Mouse (Mus musculus) liver, adult (tissue): ENCODE data around the gene Mettl7b.

Experiments used
- GATA4 ChIP-seq: IDR thresholded peaks from 2 replicates; pipeline ENCODE4 v1.6.1; 2014; ENCODE audit warnings: mild to moderate bottlenecking, low read length; ENCODE audit not compliant: insufficient replicate concordance

Gene Mettl7b

DNA sequence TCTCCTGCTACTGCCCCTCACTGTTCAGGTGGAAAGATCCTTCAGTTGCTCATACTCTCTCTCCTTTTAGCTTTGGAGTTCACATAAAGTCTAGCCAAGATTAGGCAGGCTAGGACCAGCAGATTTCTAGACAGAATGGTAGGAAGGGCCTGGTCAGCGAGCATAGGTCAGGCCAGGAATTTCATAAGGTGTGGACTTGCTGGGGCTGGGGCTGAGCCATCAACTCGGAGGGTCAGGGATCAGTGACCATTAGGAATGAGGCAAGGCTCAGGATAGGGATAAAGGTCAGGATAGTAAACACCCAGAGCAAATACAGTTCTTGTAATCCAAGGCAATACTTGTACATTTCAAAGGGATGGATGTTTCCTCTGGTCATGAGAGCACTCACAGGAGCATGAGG lies 4.2 kb upstream of the Mettl7b start:
- 0 out of 2 replicates have a peak, but pooled peaks have one; percentile 3 for TF ChIP-seq GATA4

DNA sequence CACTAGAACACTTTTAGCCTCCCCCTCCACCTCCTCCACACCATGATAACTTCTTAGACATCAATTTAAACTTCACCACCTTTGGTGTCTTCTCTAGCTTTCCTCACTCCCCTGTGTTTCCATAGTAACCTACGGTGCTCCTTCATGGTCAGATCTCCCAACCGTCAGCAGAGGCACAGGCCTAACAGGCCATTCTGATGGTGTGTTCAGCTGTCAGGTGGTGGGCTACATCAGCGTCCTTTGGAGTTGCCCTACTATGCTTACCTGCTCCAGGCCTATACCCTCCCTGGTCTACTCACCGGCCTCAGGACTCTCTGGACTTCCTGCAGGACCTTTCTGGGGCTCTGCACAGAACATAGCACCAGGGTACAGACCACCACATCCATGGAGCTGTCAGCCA lies 646 bp downstream of the Mettl7b start:
- no peak for TF ChIP-seq GATA4

- TF ChIP-seq GATA4 = no peak
These were observed 2.4 kb downstream of the Mettl7b start for GRCm38 (mm10) chr10:128958340-128958739.

DNA sequence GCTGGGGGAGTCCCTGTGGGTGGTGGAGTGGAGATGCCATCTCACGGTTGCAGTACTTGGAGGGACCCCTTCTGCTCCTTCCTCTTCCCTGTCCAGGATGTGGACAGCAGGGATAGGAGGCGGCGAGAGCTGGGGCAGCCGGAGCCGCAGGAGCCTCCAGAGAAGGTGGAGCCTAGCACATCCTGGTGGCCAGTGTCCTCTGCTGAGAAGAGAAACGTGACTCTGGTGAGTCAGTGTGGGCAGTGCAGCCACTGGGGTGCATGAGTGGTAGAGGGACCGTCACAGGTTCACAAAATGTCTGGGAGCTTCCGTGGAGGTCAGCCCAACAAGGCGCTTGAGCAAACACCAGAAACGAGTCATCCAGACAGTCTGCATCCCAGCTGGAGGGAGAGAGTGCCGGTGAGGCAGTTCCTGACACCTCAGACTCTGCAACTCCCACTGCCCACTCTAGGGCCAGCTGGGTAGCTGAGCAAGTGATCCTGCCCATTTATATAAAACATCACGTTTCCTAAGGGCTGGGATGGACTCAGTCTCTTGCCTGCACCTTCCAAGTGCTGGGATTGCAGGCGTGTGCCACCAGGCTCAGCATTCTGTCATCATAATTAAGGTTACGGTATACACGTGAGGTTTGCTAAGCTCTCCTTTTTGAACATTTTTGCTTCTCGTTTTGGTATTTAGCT lies 10.4 kb downstream of the Mettl7b start:
- no peak for TF ChIP-seq GATA4

DNA sequence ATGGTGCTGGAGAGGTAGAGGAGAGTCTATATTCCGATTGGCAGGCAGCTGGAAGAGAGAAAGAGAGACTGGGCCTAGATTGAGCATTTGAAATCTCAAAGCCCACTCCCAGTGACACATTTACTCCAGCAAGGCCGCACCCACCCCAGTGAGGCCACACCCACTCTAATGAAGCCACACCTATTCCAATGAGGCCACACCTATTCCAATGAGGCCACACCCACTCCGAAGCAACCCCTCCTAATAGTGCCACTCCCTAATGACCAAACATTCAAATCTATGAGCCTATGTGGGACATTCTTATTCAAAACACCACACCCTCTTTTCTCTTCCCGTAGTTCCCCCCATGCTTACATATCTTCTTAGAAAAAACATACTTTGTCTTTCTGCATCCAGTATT lies 13.3 kb downstream of the Mettl7b start:
- no peak for TF ChIP-seq GATA4

- TF ChIP-seq GATA4 = no peak
These were observed 15.1 kb downstream of the Mettl7b start for GRCm38 (mm10) chr10:128945675-128946074.

GRCm38 (mm10) chr10:128940475-128941061 lies 20.2 kb downstream of the Mettl7b start:
- no peak for TF ChIP-seq GATA4

- no peak for TF ChIP-seq GATA4
These were observed 21.8 kb downstream of the Mettl7b start for GRCm38 (mm10) chr10:128938974-128939373.

DNA sequence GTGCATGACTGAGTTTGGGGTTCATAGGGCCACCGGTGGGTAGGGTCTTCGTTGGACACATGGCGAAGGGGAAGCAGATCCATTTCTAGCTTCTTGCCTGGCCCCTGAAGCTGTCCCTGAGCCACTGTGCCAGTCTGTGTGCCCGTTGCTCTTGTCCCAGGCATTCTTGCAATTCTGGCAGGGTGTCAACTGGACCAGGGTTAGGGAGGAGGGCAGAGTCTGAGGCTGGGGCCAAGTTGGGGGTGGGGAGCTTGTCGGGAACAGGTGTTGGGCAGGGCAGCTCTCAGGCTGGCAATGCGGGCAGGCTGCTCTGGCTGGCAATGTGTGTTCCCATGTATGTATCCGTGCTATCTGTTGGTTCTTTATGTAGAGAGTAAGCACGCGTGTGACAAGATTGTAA lies 22.3 kb downstream of the Mettl7b start:
- no peak for TF ChIP-seq GATA4

- no peak for TF ChIP-seq GATA4
These were observed 22.9 kb downstream of the Mettl7b start for GRCm38 (mm10) chr10:128937756-128938390.

DNA sequence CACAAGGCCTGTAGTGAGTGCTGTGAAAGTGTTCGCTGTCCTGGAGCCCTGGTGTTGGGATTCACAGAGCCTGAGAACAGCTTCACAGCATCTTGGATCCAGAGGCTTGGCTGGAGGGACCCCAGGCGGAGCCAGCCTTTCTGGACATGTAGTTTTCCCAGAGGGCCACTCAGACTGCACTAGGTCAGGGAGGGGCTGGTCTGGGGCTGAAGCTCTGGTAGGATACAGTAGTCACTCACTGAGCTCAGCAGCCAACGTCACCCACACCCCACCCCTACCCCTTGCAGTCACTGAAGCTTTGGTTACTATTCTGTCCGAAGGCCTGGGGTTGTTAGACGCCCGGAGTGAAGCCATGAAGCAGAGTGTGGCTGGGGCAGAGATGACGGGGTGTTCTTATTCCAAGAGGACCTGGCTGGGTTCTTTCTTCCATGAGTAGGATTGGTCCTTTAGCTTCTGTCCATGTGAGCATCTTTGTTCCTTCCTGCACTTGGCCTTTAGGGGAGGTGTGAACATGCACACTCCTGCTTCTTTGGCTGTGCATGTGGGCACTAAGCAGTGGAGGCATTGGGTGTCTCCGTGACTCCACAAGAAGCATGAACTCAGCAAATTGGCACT lies 24.9 kb downstream of the Mettl7b start:
- TF ChIP-seq GATA4 = no peak

DNA sequence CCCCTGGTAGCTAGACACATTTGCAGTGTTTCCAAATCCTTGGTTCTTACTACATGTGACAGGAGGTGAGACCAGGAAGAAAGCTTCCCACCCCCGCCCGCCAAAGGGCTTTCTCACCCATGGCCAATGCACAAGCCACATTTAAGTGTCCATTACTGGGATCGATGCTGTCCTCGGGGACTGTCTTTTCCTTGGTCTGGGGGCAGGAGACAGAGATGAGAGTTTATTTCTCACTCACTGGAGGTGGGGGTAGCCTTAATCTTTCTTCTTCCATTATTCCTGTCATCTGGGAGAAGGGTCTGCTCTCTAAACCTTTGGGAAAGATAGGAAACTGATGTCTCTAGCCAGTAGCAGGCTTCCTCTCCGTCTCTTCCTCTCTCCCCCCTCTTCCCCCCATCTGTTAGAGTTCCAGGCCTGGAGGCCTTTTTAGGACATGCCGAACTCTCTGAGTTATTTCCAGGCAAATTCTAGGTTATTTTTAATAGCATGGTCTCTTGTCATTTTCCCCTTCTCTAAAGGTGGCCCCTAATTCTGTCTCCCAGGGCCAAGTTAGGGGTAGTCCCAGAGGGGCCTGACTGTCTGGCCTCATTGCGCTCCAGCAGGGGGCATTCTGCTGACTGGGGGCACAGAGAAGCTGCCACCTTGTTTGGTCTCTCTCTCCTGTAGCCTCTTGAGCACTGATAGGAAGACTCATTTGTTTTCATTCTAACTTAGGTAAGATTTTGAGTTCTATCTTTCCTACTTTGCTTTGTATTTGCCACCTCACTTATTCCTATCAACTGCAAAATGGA lies 25.6 kb downstream of the Mettl7b start:
- TF ChIP-seq GATA4 = no peak

GRCm38 (mm10) chr10:128933976-128934721 lies 26.6 kb downstream of the Mettl7b start:
- no peak for TF ChIP-seq GATA4

- TF ChIP-seq GATA4 = no peak
These were observed 27.2 kb downstream of the Mettl7b start, which contains the start of gene Itga7 for GRCm38 (mm10) chr10:128933574-128933973. Gene Itga7 (plus strand): TSS chr10:128933818.

DNA sequence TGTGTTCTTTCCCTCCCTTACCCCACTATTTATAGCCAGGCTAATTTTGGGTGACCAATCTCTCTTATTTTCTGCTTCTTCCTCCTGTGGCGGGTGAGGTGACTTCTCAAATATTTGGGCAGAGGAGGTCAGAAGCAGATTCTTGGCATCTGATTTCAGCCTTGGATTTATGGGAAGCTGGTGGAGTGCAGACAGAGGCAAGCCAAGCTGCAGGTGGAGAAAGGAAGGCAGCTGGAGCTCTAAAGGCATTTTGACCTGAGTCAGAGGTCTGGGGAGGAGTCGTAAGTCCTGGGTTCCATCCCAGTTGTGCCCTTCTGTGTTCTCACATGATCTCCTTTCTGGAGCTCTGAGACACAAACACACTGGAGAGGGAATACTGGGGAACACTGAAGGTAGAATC lies 29.3 kb downstream of the Mettl7b start:
- no peak for TF ChIP-seq GATA4
